Mouse (Mus musculus): ENCODE results near the gene Mpv17. TPM values are rescaled to one million over a fixed set of nuclear protein-coding genes. Genes with fewer than 3 reads are reported as not detected.

Mpv17 gene
- polyA plus RNA-seq, 1 experiment = 30.0 TPM

GRCm38 (mm10) chr5:31094100-31094798 is 59.8 kb downstream of the Mpv17 start:
- no peak for TF ChIP-seq GATA1 (IDR thresholded peaks at IDR 0.05; ENCODE audit: low read length)

GRCm38 (mm10) chr5:31093151-31094041 is 60.7 kb downstream of the Mpv17 start:
- no peak for TF ChIP-seq GATA1 (IDR thresholded peaks at IDR 0.05; ENCODE audit: low read length)

DNA sequence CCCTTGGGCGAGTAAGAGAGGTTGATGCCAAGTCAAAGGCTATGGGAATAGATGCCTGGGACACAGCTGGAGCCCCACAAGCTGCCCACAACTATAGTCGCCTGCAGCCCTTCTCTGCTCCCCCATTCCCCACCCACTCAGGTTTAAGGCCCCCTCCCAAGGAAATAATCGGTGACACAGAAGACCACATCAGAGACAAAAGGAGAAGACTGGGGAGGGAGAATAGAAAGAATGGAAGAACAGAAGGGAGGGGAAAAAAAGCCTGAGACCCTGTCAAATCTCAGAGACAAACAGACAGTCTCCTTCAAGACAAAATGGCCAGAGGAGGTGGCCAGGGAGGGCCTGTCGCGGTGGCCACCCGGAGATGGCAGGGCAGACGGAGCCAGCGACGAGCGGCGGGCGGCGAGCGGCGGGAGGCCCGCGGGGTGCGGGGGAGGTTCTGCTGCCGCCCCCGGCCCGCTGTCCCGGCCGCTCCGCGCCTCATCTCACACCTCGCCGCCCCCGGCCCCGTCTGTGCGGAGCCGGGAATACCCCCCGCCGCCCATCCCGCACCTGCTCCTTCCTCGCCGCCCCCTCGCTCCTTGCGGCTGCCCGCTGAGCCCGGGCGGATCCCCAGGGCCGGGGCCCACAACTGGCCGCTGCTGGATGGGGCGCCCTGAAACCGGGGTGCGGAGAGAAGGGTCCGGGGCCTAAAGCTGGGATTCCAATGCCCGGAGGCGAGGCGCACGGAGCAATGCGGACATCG is 61.6 kb downstream of the Mpv17 start:
- no peak for TF ChIP-seq GATA1 (IDR thresholded peaks at IDR 0.05; ENCODE audit: low read length)

Other genes starting within 250 kb of the Mpv17 start
- 72.2 and 79.8 TPM in 2 replicates for gene Ost4, start 246.5 kb downstream of the Mpv17 start, polyA plus RNA-seq (2012)
- 1.3 and 1.7 TPM in 2 replicates for gene Emilin1, start 240.8 kb downstream of the Mpv17 start, polyA plus RNA-seq (2012)
- gene Khk, start 232.8 kb downstream of the Mpv17 start, polyA plus RNA-seq (2012) = 38.7 and 67.1 TPM in 2 replicates
- gene Cgref1, start 208.7 kb downstream of the Mpv17 start, polyA plus RNA-seq (2012) = not detected in 2 replicates
- gene Preb, start 193.9 kb downstream of the Mpv17 start, polyA plus RNA-seq (2012) = 52.8 and 78.2 TPM in 2 replicates
- gene Tcf23, start 185.6 kb downstream of the Mpv17 start, polyA plus RNA-seq (2012) = not detected in 2 replicates
- 15.6 and 22.3 TPM in 2 replicates for gene Atraid, start 105.9 kb downstream of the Mpv17 start, polyA plus RNA-seq (2012)
- 5.7 and 15.3 TPM in 2 replicates for gene Slc5a6, start 105.3 kb downstream of the Mpv17 start, polyA plus RNA-seq (2012)
- 640 and 661 TPM in 2 replicates for gene Cad, start 99.5 kb downstream of the Mpv17 start, polyA plus RNA-seq (2012)
- not detected in 2 replicates for gene Dnajc5g, start 48.0 kb downstream of the Mpv17 start, polyA plus RNA-seq (2012)
- gene Slc30a3, start 46.0 kb downstream of the Mpv17 start, polyA plus RNA-seq (2012) = not detected in 2 replicates
- not detected in 2 replicates for gene Trim54, start 37.5 kb downstream of the Mpv17 start, polyA plus RNA-seq (2012)
- gene Ucn, start 15.4 kb downstream of the Mpv17 start, polyA plus RNA-seq (2012) = not detected in 2 replicates
- 0.95 and 12.6 TPM in 2 replicates for gene Gm29609, start 25.7 kb upstream of the Mpv17 start, polyA plus RNA-seq (2012)
- 68.0 and 86.7 TPM in 2 replicates for gene Gtf3c2, start 25.9 kb upstream of the Mpv17 start, polyA plus RNA-seq (2012)
- 48.5 and 68.0 TPM in 2 replicates for gene Snx17, start 39.0 kb upstream of the Mpv17 start, polyA plus RNA-seq (2012)
- gene Eif2b4, start 39.2 kb upstream of the Mpv17 start, polyA plus RNA-seq (2012) = 235 and 311 TPM in 2 replicates
- 24.4 and 32.0 TPM in 2 replicates for gene Zfp513, start 48.1 kb upstream of the Mpv17 start, polyA plus RNA-seq (2012)
- 408 and 497 TPM in 2 replicates for gene Ppm1g, start 66.4 kb upstream of the Mpv17 start, polyA plus RNA-seq (2012)
- gene Nrbp1, start 86.6 kb upstream of the Mpv17 start, polyA plus RNA-seq (2012) = 14.4 and 18.7 TPM in 2 replicates
- gene Gm9970, start 87.0 kb upstream of the Mpv17 start, polyA plus RNA-seq (2012) = 0.16 and 0.54 TPM in 2 replicates
- gene Krtcap3, start 97.4 kb upstream of the Mpv17 start, polyA plus RNA-seq (2012) = 8.9 and 12.1 TPM in 2 replicates
- 24.8 and 33.1 TPM in 2 replicates for gene Ift172, start 136.9 kb upstream of the Mpv17 start, polyA plus RNA-seq (2012)
- gene Fndc4, start 141.8 kb upstream of the Mpv17 start, polyA plus RNA-seq (2012) = not detected in 2 replicates
- gene Gckr, start 143.2 kb upstream of the Mpv17 start, polyA plus RNA-seq (2012) = 0.03 and 0.08 TPM in 2 replicates